ENCODE assay signal across 34 mouse cellular contexts in genomic region chr1:19232743-19233142, GRCm38 (mm10). TPM values are rescaled to one million over a fixed set of nuclear protein-coding genes. Genes with fewer than 3 reads are reported as not detected.
DNase-seq lines count a peak whose midpoint lies in the region; ATAC-seq and TF ChIP-seq lines count a peak whose summit lies in the region.
"Had no signal": no experiment of that assay in that cellular context is flagged by ENCODE, and none has a peak within 500 bp of the region (broad histone marks: within the 10 kb centered on the region; RNA-seq: fewer than 3 reads in every experiment).

No protein-coding gene starts in this region.

- DNase-seq in embryo, embryonic 11 days, result peak; percentile 26
- no peak for DNase-seq in embryo, embryonic 9.5 days (ENCODE audit: extremely low spot score)
- DNase-seq in hindbrain, postnatal 0 days (ENCODE audit: low spot score), result no peak
- DNase-seq in hindbrain, embryonic 14.5 days (ENCODE audit: low spot score), result no peak
- DNase-seq in retina, embryonic 14.5 days (ENCODE audit: low spot score), result peak; percentile 30
- no peak for DNase-seq in retina, postnatal 1 day
- DNase-seq in adrenal gland, postnatal 25 days, result no peak
- no peak for DNase-seq in cerebellum, postnatal 14 days
- DNase-seq: adrenal gland, postnatal 10 days; cerebellum, adult 11 months; cerebellum, adult 9-10 months; gastrocnemius, postnatal 25 days; heart, adult 18-20 months; heart, postnatal 36 days; kidney, adult 9 months; kidney, postnatal 10 days; liver; lung, embryonic 14.5 days; lung, postnatal 14 days; right cerebral cortex, adult 18-20 months; spleen, adult 18-20 months; thymus, postnatal 14 days had no signal

- no peak overlapping the region for H3K9ac ChIP-seq in hindbrain, postnatal 0 days (replicated peaks; ENCODE audit: low read length)
- no peak overlapping the region for H3K9ac ChIP-seq in hindbrain, embryonic 14.5 days
- H3K9ac ChIP-seq: embryonic facial prominence, embryonic 12.5 days; liver, embryonic 14.5 days; lung, embryonic 14.5 days; midbrain, embryonic 12.5 days; neural tube, embryonic 13.5 days had no signal

- ATAC-seq in hindbrain, postnatal 0 days, result 0 out of 2 replicates have a peak, but pooled peaks have one; percentile 31
- no peak for ATAC-seq in hindbrain, embryonic 14.5 days (ENCODE audit: low FRiP score)
- ATAC-seq: intestine, postnatal 0 days; Patski had no signal

- no peaks in the 10 kb centered on the region for H3K4me1 ChIP-seq in hindbrain, postnatal 0 days (ENCODE audit: insufficient read depth, low read length)
- no peaks in the 10 kb centered on the region for H3K4me1 ChIP-seq in hindbrain, embryonic 14.5 days (replicated peaks; ENCODE audit: control insufficient read depth, insufficient read depth, low read length)
- H3K4me1 ChIP-seq: midbrain, embryonic 12.5 days had no signal

- no peak overlapping the region for H3K4me3 ChIP-seq in hindbrain, postnatal 0 days (ENCODE audit: low read length)
- H3K4me3 ChIP-seq in hindbrain, embryonic 14.5 days (replicated peaks; ENCODE audit: low read length), result no peak overlapping the region
- H3K4me3 ChIP-seq: embryonic facial prominence, embryonic 12.5 days; erythroblast, embryonic 14.5 days; midbrain, embryonic 12.5 days; myocyte; neural tube, embryonic 13.5 days had no signal

- no peaks in the 10 kb centered on the region for H3K9me3 ChIP-seq in hindbrain, postnatal 0 days (ENCODE audit: low read length)
- no peaks in the 10 kb centered on the region for H3K9me3 ChIP-seq in hindbrain, embryonic 14.5 days (ENCODE audit: control insufficient read depth, low read length)
- H3K9me3 ChIP-seq: embryonic facial prominence, embryonic 12.5 days; midbrain, embryonic 12.5 days; neural tube, embryonic 13.5 days had no signal

- H3K4me2 ChIP-seq in hindbrain, postnatal 0 days (ENCODE audit: low read depth, low read length), result no peak overlapping the region
- H3K4me2 ChIP-seq in hindbrain, embryonic 14.5 days (replicated peaks), result no peak overlapping the region
- H3K4me2 ChIP-seq: embryonic facial prominence, embryonic 12.5 days; heart, embryonic 11.5 days; lung, embryonic 14.5 days; midbrain, embryonic 12.5 days; neural tube, embryonic 13.5 days had no signal

- H3K27me3 ChIP-seq in hindbrain, postnatal 0 days (ENCODE audit: insufficient read depth, low read length), result peaks cover 72% of the 10 kb centered on the region
- H3K27me3 ChIP-seq in hindbrain, embryonic 14.5 days (ENCODE audit: control insufficient read depth, insufficient read depth, low read length), result peaks cover 94% of the 10 kb centered on the region

- TF ChIP-seq CTCF in hindbrain, postnatal 0 days (IDR thresholded peaks at IDR 0.05; ENCODE audit: low read depth), result peak; percentile 25; the same call in 1 of the 2 replicates

- WGBS in hindbrain, postnatal 0 days, result 7% methylated on average over 1 of the region's 1 CpGs
- WGBS in hindbrain, embryonic 14.5 days, result 4% methylated on average over 1 of the region's 1 CpGs

- H3K36me3 ChIP-seq in hindbrain, postnatal 0 days (ENCODE audit: insufficient read depth, low read length), result no peaks in the 10 kb centered on the region
- H3K36me3 ChIP-seq in hindbrain, embryonic 14.5 days (replicated peaks; ENCODE audit: control insufficient read depth, insufficient read depth), result no peaks in the 10 kb centered on the region; the same call in 1 of the 2 replicates
- H3K36me3 ChIP-seq: embryonic facial prominence, embryonic 12.5 days; midbrain, embryonic 12.5 days; neural tube, embryonic 13.5 days had no signal

- H3K27ac ChIP-seq in hindbrain, postnatal 0 days, result no peak overlapping the region
- H3K27ac ChIP-seq in hindbrain, embryonic 14.5 days, result no peak overlapping the region
- H3K27ac ChIP-seq: embryonic facial prominence, embryonic 12.5 days; liver, embryonic 14.5 days; midbrain, embryonic 12.5 days; neural tube, embryonic 13.5 days had no signal

RNA-seq across cellular contexts. Expression of gene Tfap2b, which starts 24.0 kb away (rescaled TPM):
- 35.3 and 36.5 TPM in 2 replicates for total RNA-seq in hindbrain, postnatal 0 days (2014; rRNA removed)
- 48.7 and 50.4 TPM in 2 replicates for polyA plus RNA-seq in hindbrain, postnatal 0 days (2015; fragmentation: Nextera tagmentation; extraction: Ambion mirVana)
- polyA plus RNA-seq in hindbrain, embryonic 14.5 days (2014; fragmentation: Nextera tagmentation; extraction: Ambion mirVana), result 42.5 and 51.2 TPM in 2 replicates
- 8.6 and 11.0 TPM in 2 replicates for total RNA-seq in adrenal gland, postnatal 25 days (2021)
- total RNA-seq: gastrocnemius, postnatal 25 days; heart, adult 18-20 months; heart, postnatal 36 days; megakaryocyte progenitor cell, adult 5-6 weeks; MEL had no signal
- polyA plus RNA-seq: erythroblast, embryonic 14.5 days; intestine, postnatal 0 days; large intestine, adult 2 months; myocyte; Patski had no signal

Comparison
In these comparisons a context has a peak if more than half of its experiments do, and no peak if none do; other contexts are left out.
1. DNase-seq: peak in embryo, embryonic 11 days (single experiment) and retina, embryonic 14.5 days (single experiment); none in embryo, embryonic 9.5 days (single experiment), hindbrain, postnatal 0 days (single experiment), hindbrain, embryonic 14.5 days (single experiment), retina, postnatal 1 day (single experiment), adrenal gland, postnatal 25 days (single experiment) and cerebellum, postnatal 14 days (0 of 2).